Mouse (Mus musculus) midbrain, embryonic 11.5 days (tissue): ENCODE data around the gene Iah1. TPM values are rescaled to one million over a fixed set of nuclear protein-coding genes. Genes with fewer than 3 reads are reported as not detected.

ENCODE experiments used
- ATAC-seq: fragments of 200-750 bp; cut with Nextera tagmentation; 2 replicates; pipeline ENCODE4 v1.8.0; 2017; ENCODE audit warnings: moderate TSS enrichment, moderate library complexity; ENCODE audit not compliant: low FRiP score
- DNase-seq: peaks from one replicate; pipeline ENCODE4 v3.0.0; 2015; ENCODE audit warnings: low spot score; ENCODE audit errors: missing footprints
- H3K27ac ChIP-seq: fragments of 300-500 bp; sonication (generic); 2 replicates; pipeline ENCODE4 v1.5.1; 2014; ENCODE audit warnings: low read depth, low read length
- H3K27me3 ChIP-seq: fragments of 300-500 bp; sonication (generic); 2 replicates; pipeline ENCODE4 v1.6.1; 2014; ENCODE audit warnings: mild to moderate bottlenecking, low read length, moderate library complexity, mixed read lengths; ENCODE audit not compliant: control insufficient read depth, insufficient read depth
- H3K36me3 ChIP-seq: fragments of 300-500 bp; sonication (generic); 2 replicates; pipeline ENCODE4 v1.6.1; 2014; ENCODE audit warnings: mild to moderate bottlenecking, low read length, moderate library complexity, mixed read lengths; ENCODE audit not compliant: control insufficient read depth, insufficient read depth
- H3K4me1 ChIP-seq: fragments of 300-500 bp; sonication (generic); 2 replicates; pipeline ENCODE4 v1.6.1; 2014; ENCODE audit warnings: low read length; ENCODE audit not compliant: control insufficient read depth, insufficient read depth
- H3K4me2 ChIP-seq: fragments of 300-500 bp; sonication (generic); 2 replicates; pipeline ENCODE4 v1.6.1; 2014; ENCODE audit warnings: mild to moderate bottlenecking, moderate library complexity
- H3K4me3 ChIP-seq: fragments of 300-500 bp; sonication (generic); 2 replicates; pipeline ENCODE4 v1.5.1; 2014; ENCODE audit warnings: low read depth, low read length
- H3K9ac ChIP-seq: fragments of 300-500 bp; sonication (generic); 2 replicates; pipeline ENCODE4 v1.6.1; 2014; ENCODE audit warnings: low read length
- H3K9me3 ChIP-seq: fragments of 300-500 bp; sonication (generic); 2 replicates; pipeline ENCODE4 v1.6.1; 2016; ENCODE audit warnings: low read length; ENCODE audit not compliant: control insufficient read depth
- WGBS: fragments of 180-500 bp; shearing (Covaris S2); extraction: QIAGEN DNeasy Blood & Tissue Kit; methylation state at CpG from one replicate; pipeline ENCODE4 v1.1.7; 2014; 5-methylcytosine and 5-hydroxymethylcytosine counted together
- polyA plus RNA-seq: library from polyadenylated mRNA; unstranded; fragments of >200 nt; fragmentation: Nextera tagmentation; extraction: Ambion mirVana; gene quantifications from 2 replicates; pipeline ENCODE4 v1.2.1, GENCODE M21; 2014

Gene Iah1
- 49.5 and 50.8 TPM in 2 replicates for polyA plus RNA-seq

GRCm38 (mm10) chr12:21315923-21316868 lies at the start of gene Iah1:
TSS of gene Iah1 (plus strand) at chr12:21316389.
- DNase-seq (peak; percentile 99), ATAC-seq (peak; percentile 95)
- H3K4me2 ChIP-seq, result peak within 1 kb of the TSS; percentile 63
- no peaks in the 10 kb centered on the region for H3K9me3 ChIP-seq
- peaks cover 2% of the 10 kb centered on the region; the same call in 1 of the 2 replicates for H3K36me3 ChIP-seq
- no peaks in the 10 kb centered on the region for H3K27me3 ChIP-seq
- WGBS, result 2% methylated on average over 59 of the region's 59 CpGs
- no peak within 1 kb of the TSS; the same call in 1 of the 2 replicates for H3K27ac ChIP-seq
- H3K9ac ChIP-seq, result peak within 1 kb of the TSS; percentile 83
- H3K4me1 ChIP-seq, result no peaks in the 10 kb centered on the region
- H3K4me3 ChIP-seq, result peak within 1 kb of the TSS; percentile 67

DNA sequence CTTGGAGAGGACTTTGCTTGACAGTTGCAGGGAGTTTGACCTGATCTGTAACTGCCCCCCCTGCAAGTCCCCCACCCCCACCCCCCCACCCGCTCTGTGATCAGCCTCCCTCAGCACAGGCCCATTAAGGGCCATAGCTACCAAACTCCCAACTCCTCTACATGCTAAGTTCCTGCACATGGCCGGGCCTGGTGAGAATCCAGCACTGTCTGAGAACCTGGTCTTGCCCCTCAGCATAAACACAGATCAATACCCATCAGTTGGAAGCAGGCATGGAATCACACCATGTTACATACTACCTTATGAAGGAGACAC lies 49.4 kb upstream of the Iah1 start:
- Histone ChIP-seq H3K9ac (no peak overlapping the region), H3K27me3 (no peaks in the 10 kb centered on the region), H3K4me3 (no peak overlapping the region), H3K4me2 (no peak overlapping the region), H3K27ac (no peak overlapping the region), H3K9me3 (no peaks in the 10 kb centered on the region), H3K4me1 (no peaks in the 10 kb centered on the region), H3K36me3 (peaks cover 22% of the 10 kb centered on the region)
- 75% methylated on average over 2 of the region's 2 CpGs for WGBS
- no peak for DNase-seq
- ATAC-seq, result peak; percentile 56

- whole genome bisulfite sequencing, result 95% methylated on average over 8 of the region's 8 CpGs
- Histone ChIP-seq H3K9me3 (no peaks in the 10 kb centered on the region), H3K36me3 (peaks cover 20% of the 10 kb centered on the region), H3K9ac (no peak overlapping the region), H3K4me3 (no peak overlapping the region), H3K4me2 (no peak overlapping the region), H3K27me3 (no peaks in the 10 kb centered on the region), H3K27ac (no peak overlapping the region), H3K4me1 (no peaks in the 10 kb centered on the region)
- ATAC-seq (no peak), DNase-seq (no peak)
These were observed 48.0 kb upstream of the Iah1 start for GRCm38 (mm10) chr12:21268083-21268616.

DNA sequence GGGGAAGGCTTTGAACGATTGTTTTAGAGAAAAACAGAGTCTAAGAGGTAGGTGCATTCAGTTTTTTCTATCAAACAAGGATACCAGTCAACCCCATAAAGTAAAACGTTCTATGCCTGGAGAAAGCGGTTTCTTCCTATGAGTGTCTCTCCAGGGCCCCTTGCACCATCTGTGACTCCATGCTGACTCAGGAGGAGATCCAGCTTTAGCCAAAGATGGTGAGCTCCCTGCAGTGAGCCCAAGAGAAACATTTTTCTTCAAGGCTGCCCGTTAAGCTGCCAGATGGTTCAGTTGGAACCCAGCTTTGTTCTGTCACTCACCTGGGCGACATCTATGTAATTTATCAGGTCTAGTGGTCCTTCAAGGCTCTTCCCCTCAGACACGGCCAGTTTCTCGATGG lies 41.7 kb upstream of the Iah1 start:
- H3K4me3 ChIP-seq, result no peak overlapping the region
- H3K4me2 ChIP-seq, result no peak overlapping the region
- DNase-seq, result no peak
- no peaks in the 10 kb centered on the region for H3K9me3 ChIP-seq
- 85% methylated on average over 7 of the region's 7 CpGs for WGBS
- H3K9ac ChIP-seq, result no peak overlapping the region
- H3K36me3 ChIP-seq, result peaks cover 12% of the 10 kb centered on the region
- no peaks in the 10 kb centered on the region for H3K4me1 ChIP-seq
- no peak for ATAC-seq
- no peak overlapping the region for H3K27ac ChIP-seq
- no peaks in the 10 kb centered on the region for H3K27me3 ChIP-seq

DNA sequence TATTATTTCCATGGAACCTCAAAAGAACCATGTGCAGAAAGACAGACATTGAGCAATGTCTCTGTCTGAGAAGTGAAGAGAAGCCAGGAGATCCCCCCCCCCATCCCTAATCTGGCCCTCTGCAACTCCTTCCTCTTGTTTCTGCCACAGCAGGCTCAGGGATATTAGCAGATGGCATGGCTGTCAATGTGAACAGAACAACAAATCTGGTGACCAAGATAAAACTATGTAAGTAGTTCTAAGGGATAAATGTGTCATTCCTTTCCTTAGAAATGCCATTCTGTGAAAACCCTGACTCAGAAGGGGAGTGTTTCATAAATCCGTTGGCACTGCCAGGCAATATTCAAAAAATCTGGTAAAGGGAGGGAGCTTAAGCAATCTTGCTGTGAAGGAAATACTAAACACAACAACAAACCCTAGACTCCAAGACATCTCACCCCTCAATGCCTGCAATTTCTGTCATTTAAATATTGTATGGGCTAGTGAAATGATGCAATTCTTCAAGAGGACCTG lies 38.8 kb upstream of the Iah1 start:
- ATAC-seq (no peak), DNase-seq (peak; percentile 61)
- Histone ChIP-seq H3K4me2 (no peak overlapping the region), H3K4me1 (no peaks in the 10 kb centered on the region), H3K36me3 (no peaks in the 10 kb centered on the region), H3K9ac (no peak overlapping the region), H3K9me3 (no peaks in the 10 kb centered on the region), H3K27ac (no peak overlapping the region), H3K4me3 (no peak overlapping the region), H3K27me3 (no peaks in the 10 kb centered on the region)
- WGBS, result 81% methylated on average over 1 of the region's 1 CpGs

GRCm38 (mm10) chr12:21284761-21285441 lies 31.3 kb upstream of the Iah1 start, which contains the start of gene Cpsf3:
TSS of gene Cpsf3 (plus strand) at chr12:21285391.
- peak within 1 kb of the TSS; percentile 80 for H3K4me2 ChIP-seq
- 62% methylated on average over 11 of the region's 11 CpGs for WGBS
- H3K4me1 ChIP-seq, result peaks cover 7% of the 10 kb centered on the region
- no peaks in the 10 kb centered on the region for H3K9me3 ChIP-seq
- DNase-seq (peak; percentile 85), ATAC-seq (no peak)
- H3K27me3 ChIP-seq, result no peaks in the 10 kb centered on the region
- peak within 1 kb of the TSS; percentile 82 for H3K9ac ChIP-seq
- peak within 1 kb of the TSS; percentile 49 for H3K27ac ChIP-seq
- H3K4me3 ChIP-seq, result peak within 1 kb of the TSS; percentile 76
- H3K36me3 ChIP-seq, result no peaks in the 10 kb centered on the region

- peak overlapping the region; percentile 76 for H3K4me3 ChIP-seq
- peak overlapping the region; percentile 82 for H3K9ac ChIP-seq
- H3K36me3 ChIP-seq, result no peaks in the 10 kb centered on the region
- H3K9me3 ChIP-seq, result no peaks in the 10 kb centered on the region
- peak overlapping the region; percentile 78 for H3K4me2 ChIP-seq
- H3K4me1 ChIP-seq, result peaks cover 7% of the 10 kb centered on the region
- ATAC-seq (peak; percentile 85), DNase-seq (peak; percentile 95)
- WGBS, result under 1% methylated on average over 45 of the region's 47 CpGs
- no peaks in the 10 kb centered on the region for H3K27me3 ChIP-seq
- peak overlapping the region; percentile 27; the same call in 1 of the 2 replicates for H3K27ac ChIP-seq
These were observed 30.5 kb upstream of the Iah1 start for GRCm38 (mm10) chr12:21285508-21286242.

DNA sequence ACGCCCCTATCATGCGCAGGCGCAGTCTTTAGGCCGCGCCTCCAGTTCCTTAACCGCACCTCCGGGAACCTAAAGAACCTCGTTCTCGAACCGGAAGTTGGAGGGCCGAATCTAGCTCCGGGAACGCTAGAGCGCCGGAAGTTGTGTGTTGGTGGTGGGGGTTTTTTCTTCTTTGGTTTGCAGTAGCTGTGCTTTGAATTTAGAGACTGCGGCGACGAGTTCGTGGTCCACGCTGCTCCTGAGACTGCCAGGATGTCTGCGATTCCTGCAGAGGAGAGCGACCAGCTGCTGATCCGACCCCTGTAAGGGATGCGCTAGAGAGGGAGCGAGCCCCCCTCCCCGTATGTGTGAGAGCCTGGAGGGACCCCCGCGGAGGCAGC lies 30.0 kb upstream of the Iah1 start, which contains the start of gene Itgb1bp1:
TSS of gene Itgb1bp1 (minus strand) at position 42 of the 380 bp plus-strand sequence.
- H3K4me1 ChIP-seq, result peaks cover 7% of the 10 kb centered on the region
- DNase-seq (peak; percentile 100), ATAC-seq (peak; percentile 96)
- peak within 1 kb of the TSS; percentile 80 for H3K4me2 ChIP-seq
- H3K4me3 ChIP-seq, result peak within 1 kb of the TSS; percentile 76
- no peaks in the 10 kb centered on the region for H3K27me3 ChIP-seq
- H3K27ac ChIP-seq, result peak within 1 kb of the TSS; percentile 49
- peaks cover 3% of the 10 kb centered on the region; the same call in 1 of the 2 replicates for H3K36me3 ChIP-seq
- H3K9ac ChIP-seq, result peak within 1 kb of the TSS; percentile 82
- WGBS, result 0% methylated on average over 28 of the region's 28 CpGs
- no peaks in the 10 kb centered on the region for H3K9me3 ChIP-seq
